Mouse (Mus musculus): Measurements from ENCODE around the gene Guk1.
"Not testable (repeated sequence)": the region's sequence is repeated elsewhere in the genome, so short reads cannot be mapped to it uniquely, and the experiment has no call there.

The Guk1 gene

DNA sequence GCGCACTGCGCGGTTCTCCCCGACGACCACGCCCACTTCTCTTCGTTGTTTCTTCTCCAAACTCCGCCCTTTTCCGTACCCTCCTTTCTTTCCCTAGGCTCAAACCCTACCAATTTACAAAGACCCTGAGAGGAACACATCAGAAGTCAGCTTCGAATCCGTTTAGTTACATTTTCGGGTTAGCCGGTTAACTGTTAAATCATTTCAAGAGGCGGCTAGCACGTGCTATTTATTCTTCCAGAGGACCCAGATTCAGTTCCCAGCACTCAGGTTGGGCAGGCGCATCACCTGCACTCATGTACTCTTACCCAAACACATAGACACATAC lies at the start of gene Guk1:
Gene Guk1 (minus strand): TSS at position 154 of the 328 bp plus-strand sequence.
- no peak for DNase-seq (ENCODE audit: low spot score in 2 of 2)

DNA sequence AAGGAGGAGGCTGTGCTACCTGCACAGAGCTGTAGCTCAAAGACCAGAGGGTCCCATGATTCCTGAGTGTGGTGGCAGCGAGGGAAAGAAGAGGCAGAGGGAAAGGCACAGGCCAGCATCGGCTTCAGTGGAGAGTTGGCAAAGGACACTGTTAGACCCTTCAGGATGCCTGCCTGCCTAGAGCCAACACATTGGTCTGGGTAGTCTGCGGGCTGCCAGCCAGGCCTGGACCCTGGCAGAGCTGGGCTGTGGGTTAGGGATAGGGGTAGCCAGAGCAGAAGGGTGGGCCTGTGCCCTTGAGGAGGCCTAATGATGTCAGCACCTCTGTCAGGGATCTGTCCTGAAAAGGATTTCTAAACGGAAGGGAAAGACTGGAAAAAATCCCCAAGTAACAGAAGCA lies 47.8 kb upstream of the Guk1 start:
- DNase-seq (ENCODE audit: low spot score in 2 of 2) = no peak

GRCm38 (mm10) chr11:59239428-59239785 lies 47.4 kb upstream of the Guk1 start:
- DNase-seq (ENCODE audit: low spot score in 2 of 2) = no peak

GRCm38 (mm10) chr11:59238525-59239427 lies 46.8 kb upstream of the Guk1 start:
- DNase-seq (ENCODE audit: low spot score in 2 of 2) = peak; percentile 32 to 49

DNA sequence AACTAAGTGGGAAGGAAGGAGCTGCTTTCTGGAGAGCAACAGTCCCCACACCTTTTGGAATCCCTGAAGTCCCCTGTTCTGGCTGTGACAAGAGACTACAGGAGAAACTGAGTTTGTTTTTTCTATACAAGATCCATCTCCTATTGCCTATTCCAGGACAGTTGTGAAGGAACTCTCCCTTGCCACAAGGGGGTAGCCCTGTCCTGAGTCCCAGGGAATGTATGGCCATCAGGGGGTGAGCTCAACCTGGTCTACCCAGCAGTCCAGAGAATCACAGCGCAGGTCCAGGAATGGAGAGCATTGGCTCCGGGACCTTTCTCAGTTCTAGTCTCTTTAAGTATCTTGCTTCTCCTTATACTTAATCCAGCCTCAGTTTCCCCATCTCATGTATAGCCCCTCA lies 40.8 kb upstream of the Guk1 start:
- DNase-seq (ENCODE audit: low spot score in 2 of 2) = no peak

- DNase-seq (ENCODE audit: low spot score in 2 of 2) = peak in 1 of 2 experiments; percentile 53
Observed at GRCm38 (mm10) chr11:59230144-59230760, 38.2 kb upstream of the Guk1 start.

DNA sequence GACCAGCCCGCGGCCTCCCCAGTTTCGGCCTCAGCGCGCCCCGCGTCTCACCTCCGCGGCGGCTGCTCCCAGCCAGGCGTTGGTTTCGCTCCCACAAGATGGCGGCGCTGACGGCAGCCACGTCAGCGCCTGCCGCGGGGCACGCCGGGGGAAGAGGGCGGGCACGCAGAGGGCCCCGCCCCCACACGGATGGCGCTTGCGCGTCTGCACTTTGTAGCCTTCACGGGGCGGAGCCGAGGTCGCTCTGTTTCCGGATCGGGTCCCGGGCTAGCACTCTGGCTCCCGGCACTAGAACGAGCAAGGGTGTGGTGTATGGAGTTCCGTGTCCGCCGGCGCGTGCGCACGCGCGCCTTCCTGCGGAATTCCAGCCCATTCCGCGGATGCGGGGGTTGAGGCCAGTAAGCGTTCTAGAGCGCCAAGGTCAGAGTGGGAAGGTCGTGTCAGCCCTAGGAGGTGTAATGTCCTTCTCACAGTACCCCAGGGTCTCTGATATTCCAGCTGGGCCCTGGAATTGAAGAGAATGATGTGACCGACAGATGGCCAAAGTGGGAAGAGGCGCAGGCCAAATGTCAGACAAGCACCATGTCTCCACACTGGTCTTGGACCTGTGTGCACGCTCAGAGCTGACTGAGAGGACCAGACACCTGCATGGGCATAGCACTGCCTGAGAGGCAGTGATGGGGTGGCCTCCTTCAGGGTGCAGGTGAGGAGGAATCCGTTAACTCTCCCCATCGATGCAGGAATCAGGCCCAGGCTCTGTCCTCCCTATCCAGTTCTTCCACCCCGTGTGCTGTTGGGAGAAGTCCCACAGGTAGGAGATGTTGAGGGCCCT lies 36.3 kb upstream of the Guk1 start, which contains the start of gene Arf1:
Gene Arf1 (minus strand): TSS at position 149 of the 832 bp plus-strand sequence.
- DNase-seq (ENCODE audit: low spot score in 2 of 2) = peak; percentile 90 to 93

DNA sequence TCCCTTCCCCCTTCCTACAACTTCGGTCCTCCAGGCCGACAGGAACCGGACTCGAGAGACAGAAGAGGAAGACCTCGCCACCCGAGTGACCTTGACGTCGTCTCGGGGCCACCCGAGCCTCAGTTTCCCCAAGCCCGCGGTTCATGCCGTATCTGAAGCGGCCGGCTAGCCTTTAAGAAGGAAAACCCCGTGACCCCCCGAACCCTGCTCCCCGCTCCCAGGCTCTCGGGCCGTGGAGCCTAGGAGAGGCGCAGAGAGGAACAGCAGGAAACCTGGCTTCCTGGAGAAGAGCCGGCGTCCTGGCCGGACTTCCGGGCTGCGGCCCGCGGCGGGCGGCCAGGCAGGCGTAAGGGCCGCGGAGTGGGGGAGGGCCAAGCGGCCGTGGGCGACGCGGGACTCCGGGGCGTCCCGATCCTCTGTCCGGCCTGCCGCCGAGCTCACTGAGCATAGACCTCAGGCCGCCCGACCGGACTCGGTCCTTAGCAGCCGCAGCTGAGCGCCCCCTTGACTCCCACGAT lies 35.7 kb upstream of the Guk1 start:
- peak in 1 of 2 experiments; percentile 23 for DNase-seq (ENCODE audit: low spot score in 2 of 2)

DNA sequence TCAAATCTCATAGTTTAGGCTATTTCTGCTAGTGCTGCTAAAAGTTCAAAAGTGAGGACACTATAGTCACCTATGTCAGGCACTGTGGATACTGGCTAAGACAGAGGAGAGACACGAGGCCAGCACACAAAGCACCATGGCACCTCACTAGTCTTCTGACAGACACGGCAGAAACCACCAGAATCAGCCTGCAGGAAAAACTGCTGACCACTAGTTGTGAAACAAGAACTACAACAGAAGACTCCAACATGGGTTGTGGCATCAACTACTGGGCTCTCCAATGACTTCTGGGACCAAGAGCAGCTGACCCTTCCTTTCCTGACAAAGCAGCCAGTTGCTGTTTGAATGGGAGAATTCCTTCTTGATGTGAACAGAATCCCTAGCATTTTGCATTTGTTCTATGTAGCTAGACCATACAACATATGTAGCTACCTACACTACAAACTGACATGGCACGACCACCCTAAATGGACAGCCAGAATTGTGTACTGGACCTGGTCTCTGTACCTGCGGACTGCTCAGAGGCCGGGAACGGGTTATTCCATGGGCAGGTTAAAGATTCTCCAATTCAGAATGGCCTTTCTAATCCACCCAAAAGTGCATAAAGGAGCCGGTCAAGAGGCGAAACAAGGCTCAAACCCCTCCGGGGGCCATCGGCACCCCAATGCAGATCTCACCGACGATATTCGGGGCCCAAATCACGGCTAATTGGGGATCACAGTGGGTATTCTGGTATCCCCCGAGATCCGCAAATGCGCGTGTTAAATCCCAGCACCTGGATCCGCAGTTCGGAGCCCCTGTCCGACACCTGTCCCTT lies 35.0 kb upstream of the Guk1 start:
- DNase-seq (ENCODE audit: low spot score in 2 of 2) = no peak

DNA sequence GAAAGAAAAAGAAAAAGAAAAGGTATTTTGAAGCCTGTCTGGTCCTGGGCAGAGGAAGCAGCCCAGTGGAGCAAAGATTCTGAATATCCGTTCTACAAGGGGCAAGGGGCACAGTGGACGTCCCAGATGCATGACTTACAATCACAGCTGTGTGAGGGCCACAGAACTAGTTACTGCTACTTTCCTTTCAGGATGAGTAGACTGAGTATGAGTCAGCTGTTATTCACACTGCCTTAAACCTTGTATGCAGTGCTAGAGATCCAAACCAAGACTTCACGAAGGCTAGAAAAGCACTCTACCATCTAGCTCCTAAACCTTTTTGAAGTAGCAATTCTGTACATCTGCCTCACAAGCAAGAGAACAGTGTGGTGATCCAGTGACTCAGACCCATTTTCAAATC lies 34.2 kb upstream of the Guk1 start:
- no peak for DNase-seq (ENCODE audit: low spot score in 2 of 2)

DNA sequence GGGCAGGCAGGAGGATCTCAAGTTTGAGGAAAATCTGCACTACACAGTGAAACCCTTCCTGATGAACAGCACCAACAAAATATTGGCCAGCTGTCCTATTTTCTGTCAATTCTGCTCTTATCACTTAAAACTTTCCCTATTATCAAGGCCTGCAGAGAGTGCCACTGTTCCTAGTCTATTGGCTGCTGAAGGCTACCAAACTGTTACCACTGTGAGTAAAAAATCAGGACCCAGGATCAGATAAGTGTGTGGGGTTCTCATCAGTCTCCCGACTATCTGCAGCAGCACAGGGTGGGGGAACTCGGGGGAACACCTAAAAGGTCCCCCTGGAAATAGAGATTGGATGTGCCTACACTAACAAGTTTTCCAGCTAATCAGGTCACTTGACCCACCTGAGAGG lies 33.2 kb upstream of the Guk1 start:
- DNase-seq (ENCODE audit: low spot score in 2 of 2) = no peak

DNA sequence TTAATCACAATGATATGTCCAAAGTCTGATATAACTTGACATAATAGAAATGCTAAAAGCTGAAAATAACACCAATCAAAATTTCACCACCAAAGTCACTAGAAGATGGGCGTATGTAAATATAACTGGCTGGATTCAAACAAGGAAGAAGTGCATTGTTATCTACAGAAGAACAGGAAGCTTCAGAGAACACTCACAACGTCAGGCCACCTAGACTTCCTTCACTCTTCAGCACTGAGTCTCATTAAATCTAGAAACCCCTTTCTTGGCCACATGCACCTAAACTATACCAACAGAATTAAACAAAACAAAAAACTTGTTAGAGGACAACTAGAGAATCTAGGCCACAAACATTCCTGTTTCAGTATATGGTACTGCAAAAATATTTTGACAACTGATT lies 32.5 kb upstream of the Guk1 start:
- no peak for DNase-seq (ENCODE audit: low spot score in 2 of 2)

GRCm38 (mm10) chr11:59224025-59224424 lies 32.0 kb upstream of the Guk1 start:
- DNase-seq (ENCODE audit: low spot score in 2 of 2) = no peak

- no peak for DNase-seq (ENCODE audit: low spot score in 2 of 2)
Observed at GRCm38 (mm10) chr11:59222306-59222705, 30.3 kb upstream of the Guk1 start.

GRCm38 (mm10) chr11:59221604-59222003 lies 29.6 kb upstream of the Guk1 start:
- no peak for DNase-seq (ENCODE audit: low spot score in 2 of 2)

DNA sequence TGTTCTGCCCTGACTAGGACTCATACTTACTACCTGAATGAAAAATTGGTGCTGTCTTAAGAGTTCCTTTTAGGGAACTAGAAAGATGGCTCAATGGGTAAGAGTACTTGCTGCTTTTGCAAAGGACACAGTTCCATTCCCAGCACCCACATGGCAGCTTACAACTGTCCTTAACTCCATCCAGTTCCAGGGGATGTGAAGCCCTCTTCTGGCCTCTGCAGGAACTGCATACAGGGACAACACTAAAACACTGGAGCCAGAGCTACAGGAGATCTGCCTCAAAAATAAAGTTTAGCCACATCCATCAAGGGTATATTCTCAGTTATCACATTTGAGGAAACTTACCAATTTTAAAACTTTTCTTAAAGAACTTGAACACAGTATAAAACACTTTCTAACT lies 27.1 kb upstream of the Guk1 start:
- no peak for DNase-seq (ENCODE audit: low spot score in 2 of 2)

DNA sequence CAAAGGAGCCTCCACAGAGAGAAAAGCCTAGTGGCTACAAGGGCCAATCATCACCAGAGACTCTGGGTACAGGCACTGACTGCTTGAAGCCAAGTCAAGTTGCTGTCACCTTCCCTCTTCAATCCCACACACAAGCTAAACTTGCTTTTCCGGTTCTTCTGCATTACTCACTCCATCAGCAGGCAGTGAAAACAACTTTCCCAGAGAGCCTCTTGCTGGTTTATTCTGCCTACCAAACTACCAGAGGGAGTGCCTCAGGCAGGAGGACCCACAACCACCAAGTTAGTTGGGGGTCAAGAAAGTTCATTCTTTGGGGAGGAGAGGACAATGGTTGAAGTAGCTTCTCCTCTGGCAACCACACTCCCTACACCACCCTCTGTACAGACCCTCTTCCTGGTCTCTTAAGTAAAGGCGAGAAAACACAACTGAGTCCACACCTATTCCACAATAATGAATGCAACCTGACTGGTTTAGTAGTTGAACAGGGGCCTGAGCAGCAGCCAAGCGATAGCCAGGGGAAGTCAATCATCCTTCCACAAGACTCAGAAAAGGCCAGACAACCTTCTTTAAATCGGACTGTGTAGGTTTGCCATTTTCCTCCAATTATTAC lies 26.5 kb upstream of the Guk1 start:
- no peak for DNase-seq (ENCODE audit: low spot score in 2 of 2)

- no peak for DNase-seq (ENCODE audit: low spot score in 2 of 2)
Observed at GRCm38 (mm10) chr11:59216955-59217354, 24.9 kb upstream of the Guk1 start.

DNA sequence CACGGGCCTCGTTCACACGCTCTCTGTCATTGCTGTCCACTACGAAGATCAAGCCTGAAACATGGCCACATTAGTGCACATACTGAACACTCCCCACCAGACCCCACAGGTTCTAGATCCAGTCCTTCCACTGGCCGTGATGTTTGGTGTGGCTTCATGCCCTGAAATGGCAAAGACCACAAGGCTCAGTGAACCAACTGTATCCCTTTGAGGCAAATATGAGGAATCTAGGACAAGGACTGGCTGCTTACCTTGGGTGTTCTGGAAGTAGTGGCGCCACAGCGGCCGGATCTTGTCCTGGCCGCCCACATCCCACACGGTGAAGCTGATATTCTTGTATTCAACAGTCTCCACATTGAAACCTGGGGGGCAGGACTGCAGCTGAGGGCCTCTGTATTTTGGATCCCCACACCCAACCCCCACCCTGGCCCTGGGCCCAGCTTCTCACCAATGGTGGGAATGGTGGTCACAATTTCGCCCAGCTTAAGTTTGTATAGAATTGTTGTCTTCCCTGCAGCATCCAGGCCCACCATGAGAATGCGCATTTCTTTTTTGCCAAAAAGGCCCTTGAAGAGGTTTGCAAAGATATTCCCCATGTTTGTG lies 21.0 kb upstream of the Guk1 start:
- no peak for DNase-seq (ENCODE audit: low spot score in 2 of 2)

DNA sequence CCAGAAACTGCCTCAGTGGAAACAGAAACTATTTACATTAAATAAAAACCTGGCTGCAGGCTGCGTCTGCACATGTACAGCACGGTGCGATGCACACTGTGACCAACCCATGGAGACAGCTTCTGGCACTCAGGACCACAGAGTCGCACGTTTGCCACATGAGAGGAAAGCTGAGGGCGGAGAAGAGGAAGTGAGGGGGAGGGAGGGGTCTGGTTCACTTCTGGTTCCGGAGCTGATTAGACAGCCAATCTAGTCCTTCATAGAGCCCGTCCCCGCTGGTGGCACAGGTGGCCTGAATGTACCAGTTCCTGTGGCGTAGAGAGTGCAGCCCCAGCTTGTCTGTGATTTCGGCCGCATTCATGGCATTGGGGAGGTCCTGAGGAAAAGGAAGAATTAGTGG lies 20.3 kb upstream of the Guk1 start:
- DNase-seq (ENCODE audit: low spot score in 2 of 2) = not testable (repeated sequence)
